In the genomic region with DNA sequence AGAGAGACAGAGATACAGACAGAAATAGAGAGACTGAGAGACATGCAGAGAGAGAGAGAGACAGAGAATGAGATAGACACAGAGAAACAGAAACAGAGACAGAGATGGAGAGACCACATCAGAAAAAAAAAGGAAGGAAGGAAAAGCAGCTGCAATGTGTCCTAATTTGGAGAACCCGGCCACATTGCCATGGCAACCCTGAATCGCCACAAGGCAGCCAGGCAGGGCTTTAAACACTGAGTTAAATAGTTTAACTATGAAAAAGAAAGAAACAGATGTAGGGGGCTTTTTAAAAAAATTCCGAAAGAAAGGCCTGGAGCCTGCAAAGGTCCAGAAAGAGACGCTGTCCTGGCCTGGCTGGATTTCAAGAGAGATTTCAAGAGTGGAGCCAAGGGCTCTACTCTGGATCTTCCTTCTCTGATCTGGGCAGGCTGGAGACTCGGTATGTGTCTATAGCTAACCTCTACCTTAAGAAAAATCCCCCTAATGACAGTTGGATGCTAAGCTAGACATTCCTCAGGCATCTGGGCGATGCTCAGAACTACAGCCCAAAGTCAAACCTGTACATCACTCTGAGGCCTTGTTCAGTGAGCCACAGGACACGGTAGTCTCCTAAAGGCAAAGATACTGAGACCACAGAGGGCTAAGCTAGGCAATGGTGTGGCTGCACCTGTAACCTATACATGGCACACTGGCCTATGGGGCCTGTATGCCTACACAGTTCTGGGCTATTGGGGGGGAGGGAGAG, we compare ENCODE assay signal across 7 mouse cellular contexts.
DNase-seq lines count a peak whose midpoint lies in the region; ATAC-seq and TF ChIP-seq lines count a peak whose summit lies in the region.

No protein-coding gene starts in this region.

- no peak for ATAC-seq in midbrain, embryonic 14.5 days (ENCODE audit: low FRiP score, low TSS enrichment)

- no peaks in the 10 kb centered on the region for H3K27me3 ChIP-seq in embryonic facial prominence, embryonic 10.5 days (replicated peaks; ENCODE audit: low read depth, poor library complexity, severe bottlenecking)
- no peaks in the 10 kb centered on the region for H3K27me3 ChIP-seq in midbrain, embryonic 14.5 days (ENCODE audit: control insufficient read depth, insufficient read depth, low read length)

- no peak overlapping the region for H3K4me3 ChIP-seq in embryonic facial prominence, embryonic 10.5 days
- H3K4me3 ChIP-seq in midbrain, embryonic 14.5 days (replicated peaks; ENCODE audit: low read depth, low read length), result no peak overlapping the region
- H3K4me3 ChIP-seq in gastrocnemius, adult 2 months, result no peak overlapping the region

- no peaks in the 10 kb centered on the region for H3K36me3 ChIP-seq in embryonic facial prominence, embryonic 10.5 days (replicated peaks)
- no peaks in the 10 kb centered on the region for H3K36me3 ChIP-seq in midbrain, embryonic 14.5 days (ENCODE audit: control insufficient read depth, insufficient read depth, low read length)

- intact Hi-C loops in gastrocnemius, adult 2 months (cut with DNase I), result no loop called here

- no peak overlapping the region for H3K4me2 ChIP-seq in midbrain, embryonic 14.5 days (ENCODE audit: low read length)

- peak; percentile 43 for DNase-seq in layer of hippocampus, adult 9-11 months
- no peak for DNase-seq in layer of hippocampus, postnatal 36 days
- DNase-seq in embryonic facial prominence, embryonic 10.5 days (ENCODE audit: low spot score), result peak; percentile 21
- peak; percentile 14 for DNase-seq in forelimb bud, embryonic 11.5 days (ENCODE audit: low read depth, low spot score)
- peak; percentile 70 for DNase-seq in midbrain, embryonic 14.5 days
- no peak for DNase-seq in gastrocnemius, adult 2 months
- no peak for DNase-seq in spleen, postnatal 36 days (ENCODE audit: low spot score in 2 of 2)

- no peak for TF ChIP-seq CTCF in gastrocnemius, adult 2 months (IDR thresholded peaks at IDR 0.05)

- no peaks in the 10 kb centered on the region for H3K9me3 ChIP-seq in embryonic facial prominence, embryonic 10.5 days
- H3K9me3 ChIP-seq in midbrain, embryonic 14.5 days (ENCODE audit: control insufficient read depth, low read length), result no peaks in the 10 kb centered on the region

- peak overlapping the region; percentile 25; the same call in 1 of the 2 replicates for H3K27ac ChIP-seq in embryonic facial prominence, embryonic 10.5 days (replicated peaks)
- H3K27ac ChIP-seq in midbrain, embryonic 14.5 days (replicated peaks; ENCODE audit: low read depth, low read length), result no peak overlapping the region
- H3K27ac ChIP-seq in gastrocnemius, adult 2 months, result no peak overlapping the region

- peaks cover 11% of the 10 kb centered on the region for H3K4me1 ChIP-seq in embryonic facial prominence, embryonic 10.5 days
- H3K4me1 ChIP-seq in midbrain, embryonic 14.5 days (ENCODE audit: control insufficient read depth, insufficient read depth, low read length), result peaks cover 16% of the 10 kb centered on the region

- H3K9ac ChIP-seq in midbrain, embryonic 14.5 days (replicated peaks; ENCODE audit: low read length), result no peak overlapping the region

- WGBS in embryonic facial prominence, embryonic 10.5 days, result 56% methylated on average over 7 of the region's 7 CpGs
- 17% methylated on average over 7 of the region's 7 CpGs for WGBS in midbrain, embryonic 14.5 days

Comparison
In these comparisons a context has a peak if more than half of its experiments do, and no peak if none do; other contexts are left out.
1. DNase-seq: peak in layer of hippocampus, adult 9-11 months (single experiment), embryonic facial prominence, embryonic 10.5 days (single experiment), forelimb bud, embryonic 11.5 days (single experiment) and midbrain, embryonic 14.5 days (single experiment); none in layer of hippocampus, postnatal 36 days (0 of 2), gastrocnemius, adult 2 months (single experiment) and spleen, postnatal 36 days (0 of 2).